Mouse (Mus musculus) C2C12 (cell line): ENCODE results near the gene Btaf1.

Experiments used
- CTCF ChIP-seq: IDR thresholded peaks from one replicate; pipeline ENCODE4 v1.5.1; 2011; ENCODE audit not compliant: control insufficient read depth, insufficient read depth, insufficient read length
- MYOD1 ChIP-seq: IDR thresholded peaks from one replicate; pipeline ENCODE4 v1.6.1; 2011; ENCODE audit warnings: low read depth; ENCODE audit not compliant: control insufficient read depth, insufficient read length

DNA sequence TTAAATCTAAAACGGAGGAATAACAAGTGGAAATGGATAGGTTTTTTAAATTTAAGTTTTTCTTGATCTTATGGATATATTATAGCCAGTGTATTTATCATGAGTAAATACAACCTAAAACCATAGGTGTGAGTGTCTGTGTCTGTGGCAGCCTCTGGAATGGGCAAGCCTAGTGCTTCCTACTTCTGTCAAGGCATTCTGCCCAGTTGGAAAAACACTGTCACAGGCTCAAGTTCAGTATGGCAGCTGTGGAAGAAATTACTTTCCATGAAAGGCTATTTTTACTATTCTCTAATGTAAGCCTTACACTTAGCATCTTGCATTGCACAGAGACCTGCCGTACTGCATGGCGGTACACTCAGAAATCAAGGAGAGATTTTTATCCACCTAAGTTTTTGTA lies 34.1 kb upstream of the Btaf1 start:
- TF ChIP-seq CTCF (no peak), MYOD1 (no peak)
